Mouse (Mus musculus): ENCODE data around the gene Pemt.

Pemt gene

DNA sequence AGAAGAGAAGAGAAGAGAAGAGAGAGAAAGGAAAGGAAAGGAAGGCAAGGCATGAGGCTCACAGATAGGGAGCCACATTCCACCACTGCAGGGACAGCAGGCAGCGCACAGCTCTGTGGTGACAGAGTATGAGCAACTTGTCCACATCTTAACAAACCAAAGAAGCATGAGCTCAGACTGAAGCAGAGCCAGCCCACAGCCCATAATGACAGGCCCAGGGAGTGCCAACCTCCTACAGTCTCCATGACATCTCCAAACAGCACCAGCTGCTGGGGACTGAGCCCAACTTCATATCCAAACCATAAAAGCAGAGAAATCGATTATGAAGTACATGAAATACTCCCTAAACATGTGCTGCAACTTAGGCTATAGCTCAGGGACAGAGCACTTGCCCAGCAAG lies 11.7 kb upstream of the Pemt start:
- no peak for DNase-seq (ENCODE audit: low spot score in 2 of 2)

DNA sequence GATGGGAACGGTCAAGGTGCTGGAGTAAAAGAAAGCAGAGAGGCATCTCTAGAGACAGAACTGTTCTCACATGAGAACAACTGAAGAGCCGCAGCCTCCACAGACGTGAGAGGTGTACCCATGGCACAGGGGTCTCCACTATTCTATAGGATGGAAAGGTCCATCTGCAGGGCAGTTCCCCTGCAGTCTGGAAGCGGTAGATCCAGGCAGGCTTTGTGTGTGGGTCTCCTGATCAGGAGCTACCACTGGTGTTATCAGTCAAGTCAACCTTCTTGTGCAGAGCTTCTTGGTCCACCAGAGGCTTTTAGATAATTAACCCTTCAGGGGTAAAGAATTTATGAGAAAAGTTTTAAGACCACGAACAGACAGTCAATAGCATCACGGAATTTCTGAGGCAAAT lies 10.2 kb upstream of the Pemt start:
- DNase-seq (ENCODE audit: low spot score in 2 of 2), result no peak

DNA sequence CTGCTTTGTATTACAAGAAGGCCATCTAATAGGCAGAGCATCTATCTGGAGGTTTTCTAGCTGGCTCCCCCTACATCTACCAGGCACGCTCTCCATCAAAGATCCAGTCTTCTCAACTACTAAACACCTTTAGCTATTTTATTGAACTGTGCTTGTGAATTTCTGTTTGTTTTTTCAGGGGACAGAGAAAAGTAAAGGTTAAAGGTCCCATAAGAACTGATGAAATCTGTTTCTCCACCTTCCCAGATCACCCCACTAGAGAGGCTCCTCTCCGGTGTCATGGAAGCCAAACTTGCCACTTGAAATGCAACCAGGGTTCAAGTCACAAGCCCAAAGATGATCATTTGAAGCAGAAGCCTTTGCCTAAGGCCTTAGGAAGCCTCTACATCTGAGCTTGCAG lies 2.6 kb upstream of the Pemt start:
- no peak for DNase-seq (ENCODE audit: low spot score in 2 of 2)

DNA sequence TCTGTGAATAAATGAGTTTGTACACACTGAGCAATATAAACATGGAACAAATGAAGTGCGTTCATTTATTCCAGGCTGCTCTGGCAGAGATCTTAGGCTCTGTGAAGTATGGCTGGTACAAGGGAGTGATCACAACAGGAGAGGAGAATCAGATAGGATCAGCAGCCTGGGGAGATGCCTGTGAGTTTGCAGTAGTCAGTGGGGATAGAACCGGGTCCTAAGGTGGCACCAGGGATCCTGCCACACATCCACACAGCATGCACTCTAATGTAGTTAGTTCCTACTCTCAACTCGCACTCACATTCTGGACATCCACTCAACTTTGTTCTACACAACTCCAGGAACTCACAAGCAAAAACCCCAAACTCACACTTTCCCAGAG lies 622 bp downstream of the Pemt start:
- no peak for DNase-seq (ENCODE audit: low spot score in 2 of 2)

DNA sequence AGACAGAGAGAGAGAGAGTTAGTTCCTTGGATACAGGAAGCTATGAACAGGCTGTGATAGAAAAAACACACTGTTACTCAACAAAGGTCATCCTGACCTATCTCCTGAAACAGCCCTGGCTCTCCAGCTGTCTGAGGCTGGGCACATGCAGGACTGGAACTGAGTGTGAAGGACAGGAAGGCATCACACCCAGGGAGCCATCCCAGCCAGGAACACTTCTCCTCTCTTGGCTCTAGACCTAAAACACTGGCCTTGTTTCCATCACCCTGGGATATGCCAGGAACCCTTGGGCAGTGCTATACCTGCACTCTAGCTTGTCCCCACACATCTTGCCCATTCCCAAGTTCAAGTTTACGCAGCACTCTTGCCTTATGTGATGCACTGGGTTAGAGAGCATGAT lies 1.5 kb downstream of the Pemt start:
- DNase-seq (ENCODE audit: low spot score in 2 of 2), result peak in 1 of 2 experiments; percentile 10

DNA sequence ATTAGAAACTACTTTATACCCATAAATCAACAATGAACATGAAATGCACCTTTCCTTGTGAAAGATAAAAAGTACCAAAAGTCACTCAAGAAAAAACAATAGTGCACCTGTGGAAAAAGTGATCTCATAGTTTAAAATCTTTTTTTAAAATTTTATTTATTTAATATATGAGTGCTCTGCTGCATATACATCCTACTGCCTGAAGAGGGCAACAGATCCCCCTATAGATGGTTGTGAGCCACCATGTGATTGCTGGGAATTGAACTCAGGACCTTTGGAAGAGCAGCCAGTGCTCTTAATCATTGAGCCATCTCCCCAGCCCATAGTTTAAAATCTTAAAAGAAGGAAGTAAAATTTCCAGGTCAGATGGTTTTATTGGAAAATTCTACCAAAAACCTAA lies 4.0 kb downstream of the Pemt start:
- no peak for DNase-seq (ENCODE audit: low spot score in 2 of 2)

DNA sequence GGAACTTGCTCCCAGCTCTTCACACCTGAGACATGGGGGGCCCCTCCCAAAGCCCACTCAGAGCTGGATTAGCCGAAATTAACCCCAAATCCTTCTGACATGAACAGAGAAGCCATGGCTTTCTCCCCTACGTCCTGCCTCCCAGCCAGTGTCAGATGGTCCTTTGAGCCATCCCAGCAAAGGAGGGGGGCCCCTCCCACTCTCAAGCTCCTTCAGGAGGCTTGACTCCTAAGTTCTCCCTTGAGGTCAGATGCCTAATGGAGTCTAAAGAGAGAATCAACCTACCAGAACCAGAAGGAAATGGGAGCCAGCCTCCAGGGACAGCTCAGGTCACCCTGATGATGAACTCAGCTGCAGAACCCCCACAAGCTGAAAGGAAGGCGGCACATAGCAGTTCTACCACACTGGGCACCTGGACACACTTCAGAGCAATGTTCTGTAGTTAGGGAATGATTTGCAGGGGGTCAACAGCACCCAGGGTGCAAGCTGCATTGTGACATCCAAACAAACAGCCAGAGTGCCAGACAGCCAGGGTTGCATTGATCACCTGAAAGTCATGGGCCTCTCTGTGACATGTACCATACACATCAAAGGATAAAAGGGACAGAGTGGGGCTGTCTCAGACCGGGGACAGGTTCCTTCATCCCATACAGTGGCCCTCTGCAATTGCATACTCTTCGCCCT lies 9.6 kb downstream of the Pemt start:
- DNase-seq (ENCODE audit: low spot score in 2 of 2), result no peak

DNA sequence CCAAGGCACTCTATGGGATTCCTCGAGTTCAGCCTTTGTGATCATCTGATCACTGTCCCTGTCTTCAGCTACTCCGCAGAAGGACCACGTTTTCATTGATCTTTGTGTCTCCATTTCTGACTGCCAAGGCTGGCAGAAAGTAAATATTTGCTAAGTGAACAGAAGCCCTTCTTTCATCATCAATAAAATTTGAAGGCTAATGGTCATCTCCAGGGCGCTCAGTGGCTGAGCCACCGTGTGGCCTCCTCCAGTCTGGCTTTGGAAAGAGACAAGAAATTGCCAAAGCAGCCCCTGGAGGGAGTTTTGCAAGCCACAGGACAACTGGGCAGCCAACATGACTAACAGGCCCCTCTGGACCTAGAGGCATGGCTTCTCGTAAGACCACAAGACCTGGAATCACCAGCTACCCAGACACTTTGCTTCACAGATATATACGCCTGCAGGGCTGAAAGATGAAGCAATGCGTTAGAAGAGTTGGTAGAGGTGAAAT lies 11.3 kb downstream of the Pemt start:
- DNase-seq (ENCODE audit: low spot score in 2 of 2), result no peak

DNA sequence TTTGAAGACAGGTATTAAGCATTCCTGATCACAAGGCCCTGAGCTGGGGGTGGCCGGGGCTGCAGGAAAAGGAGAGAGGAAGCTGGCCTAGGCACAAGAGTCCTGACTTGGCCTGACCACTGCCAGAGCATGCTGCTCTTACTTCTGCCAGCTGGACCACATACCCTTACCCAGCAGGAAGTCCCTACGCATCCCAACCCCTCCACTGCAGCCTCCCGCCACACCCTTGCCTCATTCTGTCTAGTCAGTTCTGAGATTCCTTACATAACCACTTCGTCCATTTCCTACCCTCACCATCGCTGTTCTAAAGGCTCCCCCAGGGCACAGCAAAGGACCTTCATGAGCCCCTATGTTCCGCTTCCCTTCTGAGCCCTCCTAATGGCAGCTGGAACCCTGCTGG lies 12.0 kb downstream of the Pemt start:
- DNase-seq (ENCODE audit: low spot score in 2 of 2), result no peak

DNA sequence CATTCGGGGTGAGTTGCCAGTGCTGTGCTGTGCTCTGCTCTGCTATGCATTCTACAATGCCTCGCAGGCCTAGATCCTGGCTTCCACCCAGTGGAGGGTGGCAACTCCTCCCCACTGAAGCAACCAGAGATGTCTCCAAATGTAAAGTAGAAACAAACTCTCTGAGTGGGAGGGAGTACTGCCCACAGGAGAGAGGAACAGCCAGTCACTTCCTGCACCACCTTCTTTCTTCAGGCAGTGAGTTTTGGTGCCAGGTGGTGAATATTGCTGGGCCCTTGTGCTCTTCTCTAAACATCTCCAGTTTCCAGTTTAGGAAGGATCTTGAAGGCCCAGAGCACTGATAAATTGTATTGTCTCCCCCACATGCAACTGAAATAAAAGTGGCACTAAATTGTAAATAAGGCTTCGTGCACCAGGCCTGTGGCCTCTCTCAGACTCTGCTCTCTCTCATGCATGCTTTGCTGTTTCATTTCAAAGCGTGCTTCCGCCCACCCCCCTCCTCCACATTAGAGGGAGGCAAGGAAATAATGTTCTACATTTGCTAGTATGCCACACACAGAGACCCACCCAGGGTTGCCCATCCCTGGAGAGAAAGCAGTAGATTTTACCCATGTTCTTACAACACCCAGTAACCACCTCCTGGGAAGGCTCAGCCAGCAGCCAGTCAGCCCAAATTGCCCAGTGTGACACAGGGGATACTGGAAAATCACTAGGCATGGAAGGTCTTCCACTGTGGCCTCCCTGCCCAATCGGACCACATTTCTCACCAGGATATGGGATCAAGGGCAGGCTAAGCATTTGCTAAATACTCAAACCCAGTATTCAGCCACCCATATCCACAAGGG lies 13.5 kb downstream of the Pemt start:
- no peak for DNase-seq (ENCODE audit: low spot score in 2 of 2)

DNA sequence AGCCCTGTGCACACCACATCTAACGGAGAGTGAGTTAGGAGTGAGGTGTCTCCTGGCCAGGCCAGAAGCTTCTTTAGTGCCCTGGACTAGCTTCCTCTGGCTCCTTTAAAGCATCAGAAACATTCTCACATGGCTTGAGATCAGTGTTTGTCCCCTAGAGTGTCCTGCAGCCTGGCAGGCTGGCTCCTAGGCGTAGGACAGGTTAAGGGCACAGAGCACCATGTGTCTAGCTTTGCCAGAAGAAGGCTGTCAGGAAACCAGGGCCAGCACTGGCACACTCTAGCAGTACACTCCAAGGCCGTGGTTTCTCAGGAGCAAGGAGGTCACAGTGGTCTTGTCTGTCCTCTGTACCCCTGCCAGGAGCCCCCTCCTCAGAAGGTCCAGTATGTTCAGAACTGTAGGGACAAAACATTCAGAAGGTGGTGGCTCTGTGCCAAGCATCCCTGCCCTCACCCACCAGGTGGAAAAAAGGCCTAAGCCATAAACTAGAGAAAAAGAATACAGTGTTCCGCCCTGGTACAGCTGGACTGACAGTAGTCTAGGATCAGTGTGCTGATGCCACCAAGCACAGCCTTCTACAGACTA lies 15.4 kb downstream of the Pemt start:
- no peak for DNase-seq (ENCODE audit: low spot score in 2 of 2)

DNA sequence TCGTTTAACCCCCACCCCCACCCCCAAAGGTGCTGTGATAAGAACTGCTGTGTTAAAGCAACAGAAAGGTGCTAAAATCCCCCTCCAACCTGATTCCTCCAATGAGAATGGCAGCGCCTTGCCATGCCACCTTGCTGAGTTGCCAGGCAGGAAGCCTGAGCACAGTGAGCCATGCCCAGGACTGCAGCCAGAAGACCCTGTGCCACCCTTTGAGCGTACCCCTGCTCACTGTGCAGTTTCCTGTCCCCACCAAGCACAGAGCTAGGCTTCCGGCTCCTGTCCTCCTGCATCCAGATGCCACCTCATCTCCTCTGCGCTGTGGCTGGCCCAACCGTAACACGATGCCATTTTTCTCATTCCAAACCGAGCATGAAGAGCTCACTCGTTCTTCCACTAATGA lies 16.3 kb downstream of the Pemt start:
- no peak for DNase-seq (ENCODE audit: low spot score in 2 of 2)

DNA sequence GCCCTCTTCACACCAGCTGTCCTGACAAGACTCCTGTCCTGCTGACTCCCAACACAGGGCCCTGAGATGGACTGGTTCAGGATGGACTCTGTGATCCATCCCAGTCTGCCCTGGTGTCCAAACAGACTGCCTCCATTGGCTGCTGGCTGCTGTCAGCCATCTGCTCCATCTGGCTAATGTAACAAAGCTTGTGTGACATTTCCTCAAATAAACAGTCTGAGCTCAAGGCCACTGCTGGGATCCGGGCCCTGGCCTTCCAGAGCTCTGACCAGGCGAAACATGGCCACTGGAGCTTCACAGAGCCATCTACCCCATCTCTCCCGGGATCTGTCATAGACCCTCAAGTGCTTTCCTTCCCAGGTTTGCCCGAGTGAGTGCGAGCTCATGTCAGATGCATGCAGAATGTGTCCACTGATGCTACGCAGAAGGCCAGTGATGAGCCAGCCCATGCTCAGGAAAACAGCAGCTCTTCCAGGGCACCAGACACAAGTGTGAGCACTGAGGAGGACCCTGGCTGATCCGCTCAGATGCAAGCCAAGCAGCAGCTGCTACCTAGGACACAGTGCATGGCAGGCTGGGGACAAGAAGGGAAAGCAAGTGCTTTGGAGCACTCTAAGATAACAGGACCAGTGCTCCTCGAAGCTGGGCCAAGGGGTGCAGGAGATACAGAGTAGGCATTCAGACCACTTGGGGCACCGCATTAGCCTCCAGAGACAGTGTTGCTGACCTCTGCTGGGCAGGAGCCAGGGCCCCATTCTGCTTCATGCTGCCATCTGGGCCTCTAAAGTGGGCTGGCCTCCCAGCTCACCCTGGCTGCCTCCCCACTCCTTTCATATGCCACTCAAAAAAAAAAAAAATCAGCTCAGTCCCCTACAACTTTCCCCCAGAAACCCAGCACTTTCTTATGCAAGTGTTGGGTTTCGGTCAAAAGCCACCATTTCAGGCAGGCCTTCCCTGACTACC lies 18.1 kb downstream of the Pemt start:
- no peak for DNase-seq (ENCODE audit: low spot score in 2 of 2)

DNA sequence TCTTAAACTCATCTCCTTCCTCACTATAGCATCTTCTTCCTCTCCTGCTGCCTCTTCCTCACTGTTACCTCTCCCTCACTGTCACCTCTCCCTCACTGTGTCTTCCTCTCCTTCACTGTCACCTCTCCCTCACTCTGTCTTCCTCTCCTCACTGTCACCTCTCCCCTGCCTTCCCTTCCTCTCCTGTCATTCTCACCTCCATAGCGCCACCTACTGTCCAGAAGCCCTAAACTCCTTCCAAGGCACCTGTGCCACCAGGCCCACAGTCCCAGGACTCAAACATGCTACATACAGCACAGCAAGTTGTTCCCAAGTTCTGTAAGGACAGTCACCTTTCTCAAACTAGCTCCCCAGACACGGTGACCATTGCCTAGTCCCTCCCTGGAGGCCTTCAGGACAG lies 19.0 kb downstream of the Pemt start:
- peak in 1 of 2 experiments; percentile 53 for DNase-seq (ENCODE audit: low spot score in 2 of 2)

DNA sequence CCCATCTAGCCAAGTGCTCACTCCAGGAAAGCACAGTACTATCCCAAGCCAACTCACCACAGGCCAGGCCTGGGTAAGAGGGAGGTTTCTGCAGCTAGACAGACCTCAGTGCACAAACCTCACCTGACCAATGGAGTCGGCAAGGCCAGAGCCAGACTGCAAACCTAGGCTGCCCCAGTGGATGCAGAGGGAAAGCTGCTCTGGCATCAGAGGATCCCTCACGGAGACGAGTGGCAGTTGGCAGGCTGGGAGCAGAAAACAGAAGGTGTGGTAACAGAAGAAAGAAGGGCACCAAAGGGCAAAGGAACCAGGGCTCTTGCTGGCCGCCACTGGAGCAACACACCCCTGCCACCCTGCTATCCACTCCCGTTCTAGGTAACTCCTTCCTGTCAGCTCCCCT lies 20.1 kb downstream of the Pemt start:
- no peak for DNase-seq (ENCODE audit: low spot score in 2 of 2)

DNA sequence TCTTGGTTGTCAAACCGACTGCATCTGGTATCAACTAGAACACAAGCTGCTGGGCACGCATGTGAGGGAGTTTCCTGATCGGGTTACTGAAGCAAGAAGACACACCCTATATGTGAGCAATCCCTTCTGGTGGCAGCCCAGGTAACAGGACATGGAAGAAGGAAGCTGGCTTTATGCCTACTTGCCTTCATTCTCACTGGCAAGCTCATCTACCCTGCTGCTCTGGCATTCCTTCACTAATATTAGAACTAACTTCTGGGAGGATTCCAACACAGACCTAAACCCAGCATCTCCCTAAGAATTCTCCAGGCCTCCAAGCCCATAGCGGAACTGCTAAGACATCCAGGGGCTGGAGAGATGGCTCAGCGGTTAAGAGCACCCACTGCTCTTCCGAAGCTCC lies 25.1 kb downstream of the Pemt start:
- DNase-seq (ENCODE audit: low spot score in 2 of 2), result no peak

DNA sequence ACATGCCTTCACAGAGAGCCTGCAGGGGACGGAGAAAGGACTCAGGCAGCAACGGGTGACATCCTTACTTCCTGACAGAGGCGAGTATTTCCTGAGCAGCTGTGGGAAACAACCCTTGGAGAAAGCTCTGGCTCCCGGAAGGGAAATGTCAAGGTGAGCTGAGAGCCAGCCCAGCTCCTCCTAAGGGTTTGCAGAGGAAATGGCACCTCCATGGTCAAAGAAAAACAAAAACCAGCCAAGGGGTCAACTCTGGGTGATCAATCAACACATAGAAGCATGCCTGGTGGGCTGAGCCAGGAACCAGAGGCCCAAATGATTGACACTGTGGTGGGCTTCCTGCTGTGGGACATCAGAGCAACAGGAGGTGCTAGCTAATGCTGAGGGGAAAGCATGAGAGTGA lies 29.6 kb downstream of the Pemt start:
- no peak for DNase-seq (ENCODE audit: low spot score in 2 of 2)

DNA sequence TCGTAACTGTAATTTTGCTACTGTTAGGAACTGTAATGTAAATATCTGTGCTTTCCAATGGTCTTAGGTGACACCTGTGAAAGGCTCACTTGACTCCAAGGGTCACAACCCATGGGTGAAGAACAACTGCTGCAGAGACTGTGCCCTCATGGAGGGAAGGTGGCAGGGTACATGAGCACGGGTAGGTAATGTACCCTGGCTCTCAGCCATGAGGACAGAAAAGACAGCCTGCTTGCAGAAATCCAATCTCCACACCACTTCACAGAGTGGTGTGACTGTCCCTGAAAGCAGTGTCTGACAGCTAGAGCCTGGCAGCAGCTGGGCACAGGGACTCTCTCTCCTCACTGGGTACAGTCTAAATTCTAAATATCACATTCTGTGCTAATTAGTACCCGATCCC lies 34.8 kb downstream of the Pemt start:
- DNase-seq (ENCODE audit: low spot score in 2 of 2), result no peak

DNA sequence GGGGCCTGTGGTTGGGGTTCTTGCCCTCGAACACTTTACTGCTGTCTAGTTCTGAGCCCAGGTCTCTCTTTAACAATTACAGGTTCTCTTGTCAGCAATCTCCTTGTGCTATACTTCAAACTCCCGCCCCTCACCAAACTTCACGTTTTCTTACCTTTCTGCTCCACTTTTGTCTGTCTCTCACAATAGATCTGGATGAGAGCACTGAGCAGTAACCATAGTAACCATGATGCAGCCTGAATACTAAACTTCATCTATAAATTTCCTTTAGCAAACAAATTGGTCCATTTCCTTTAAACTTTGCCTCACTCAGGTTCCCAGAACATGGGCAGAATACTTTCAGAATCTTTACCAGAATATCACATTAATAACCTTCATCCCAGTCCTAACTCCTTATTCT lies 36.8 kb downstream of the Pemt start:
- DNase-seq (ENCODE audit: low spot score in 2 of 2), result no peak

DNA sequence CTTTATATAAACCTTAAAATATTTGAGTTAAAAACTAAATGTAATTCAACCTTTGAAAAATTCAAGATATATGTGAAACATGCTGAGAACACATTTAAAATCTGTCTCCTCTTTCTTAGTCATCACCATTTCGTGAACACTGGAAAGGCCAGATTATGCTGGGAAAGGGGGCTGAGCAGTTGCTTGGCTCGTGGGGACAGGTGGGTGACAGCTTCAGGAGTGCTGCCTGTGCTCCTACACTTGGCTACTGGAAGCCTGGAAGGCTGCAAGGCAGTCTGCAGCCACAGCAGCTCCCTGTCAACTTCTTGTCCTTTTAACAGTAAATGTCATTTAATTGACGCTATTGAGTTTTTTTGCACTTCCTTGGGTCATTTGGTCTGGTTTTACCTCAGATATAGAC lies 40.4 kb downstream of the Pemt start:
- DNase-seq (ENCODE audit: low spot score in 2 of 2), result no peak

DNA sequence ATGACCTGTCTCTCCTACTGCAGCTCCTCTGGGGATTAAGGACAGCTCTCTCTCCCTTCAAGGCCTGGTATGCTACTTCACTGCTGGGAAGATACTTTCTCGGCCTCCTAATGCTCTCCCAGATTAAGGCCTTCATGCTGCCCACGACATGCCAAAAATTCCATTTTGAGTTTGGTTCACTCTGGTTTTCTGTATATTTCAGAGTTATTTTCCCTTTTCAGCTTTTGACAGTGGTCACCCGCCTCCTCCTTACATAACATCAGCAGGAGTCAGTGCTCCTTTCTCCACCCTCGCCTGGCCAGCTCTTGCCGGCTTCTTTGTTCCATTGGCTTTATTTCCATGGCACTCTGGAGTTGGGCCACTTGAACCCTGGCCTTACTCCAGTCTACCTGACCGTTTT lies 41.6 kb downstream of the Pemt start:
- no peak for DNase-seq (ENCODE audit: low spot score in 2 of 2)

DNA sequence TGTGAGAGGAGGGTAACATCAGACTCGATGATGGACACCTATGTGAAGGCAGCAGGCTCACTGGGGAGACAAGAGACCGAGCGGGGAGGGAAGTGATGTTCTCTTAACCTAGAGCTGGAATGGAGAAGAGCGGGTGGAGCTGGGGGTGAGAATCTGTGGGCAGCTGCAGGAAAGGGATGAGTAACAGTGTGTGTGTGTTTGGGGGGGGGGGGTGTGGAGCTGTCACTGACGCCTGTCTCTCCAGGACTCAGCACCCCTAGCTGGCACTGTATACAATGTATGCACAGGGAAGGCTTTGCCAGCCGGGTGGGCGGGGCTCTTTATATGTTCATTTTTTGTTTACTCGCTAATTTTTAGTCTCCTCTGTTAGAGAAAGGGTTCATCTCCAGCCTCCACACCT lies 42.5 kb downstream of the Pemt start:
- no peak for DNase-seq (ENCODE audit: low spot score in 2 of 2)

Data from heart, adult 9 months (tissue).